Mouse (Mus musculus) stomach, embryonic 14.5 days (tissue): ENCODE data around the gene Tas2r104. TPM values are rescaled to one million over a fixed set of nuclear protein-coding genes. Genes with fewer than 3 reads are reported as not detected.

Experiments used
- ATAC-seq: fragments of 200-750 bp; cut with Nextera tagmentation; 2 replicates; pipeline ENCODE4 v1.8.0; 2017; ENCODE audit warnings: low read depth, moderate TSS enrichment; ENCODE audit not compliant: insufficient number of reproducible peaks, insufficient read depth, low FRiP score
- H3K27ac ChIP-seq: fragments of 300-500 bp; sonication (generic); 2 replicates; pipeline ENCODE4 v1.5.1; 2014; ENCODE audit warnings: mild to moderate bottlenecking, low read length, moderate library complexity, mixed read lengths
- H3K27me3 ChIP-seq: fragments of 300-500 bp; sonication (generic); 2 replicates; pipeline ENCODE4 v1.6.1; 2014; ENCODE audit warnings: low read length, control low read depth, mixed read lengths; ENCODE audit not compliant: control insufficient read depth, insufficient read depth
- H3K36me3 ChIP-seq: fragments of 300-500 bp; sonication (generic); 2 replicates; pipeline ENCODE4 v1.6.1; 2014; ENCODE audit warnings: mild to moderate bottlenecking, control low read depth, low read length, moderate library complexity, mixed read lengths; ENCODE audit not compliant: control insufficient read depth, insufficient read depth
- H3K4me1 ChIP-seq: fragments of 300-500 bp; sonication (generic); 2 replicates; pipeline ENCODE4 v1.6.1; 2014; ENCODE audit warnings: low read length, control low read depth, mixed read lengths; ENCODE audit not compliant: control insufficient read depth, insufficient read depth
- H3K4me2 ChIP-seq: fragments of 300-500 bp; sonication (generic); replicated peaks from 2 replicates; pipeline ENCODE4 v1.6.1; 2014; ENCODE audit warnings: low read depth, low read length, control low read depth
- H3K4me3 ChIP-seq: fragments of 300-500 bp; sonication (generic); 2 replicates; pipeline ENCODE4 v1.5.1; 2014; ENCODE audit warnings: low read depth, low read length, control low read depth
- H3K9ac ChIP-seq: fragments of 300-500 bp; sonication (generic); replicated peaks from 2 replicates; pipeline ENCODE4 v1.6.1; 2014; ENCODE audit warnings: low read depth, mild to moderate bottlenecking, control low read depth, low read length, moderate library complexity, mixed read lengths
- H3K9me3 ChIP-seq: fragments of 300-500 bp; sonication (generic); 2 replicates; pipeline ENCODE4 v1.6.1; 2016; ENCODE audit warnings: low read depth, low read length, control low read depth; ENCODE audit not compliant: control insufficient read depth
- WGBS: fragments of 180-500 bp; shearing (Covaris S2); extraction: QIAGEN DNeasy Blood & Tissue Kit; methylation state at CpG from one replicate; pipeline ENCODE4 v1.1.7; 2014; 5-methylcytosine and 5-hydroxymethylcytosine counted together
- polyA plus RNA-seq: library from polyadenylated mRNA; unstranded; fragments of >200 nt; fragmentation: Nextera tagmentation; extraction: Ambion mirVana; gene quantifications from 2 replicates; pipeline ENCODE4 v1.2.1, GENCODE M21; 2014

Tas2r104 gene
- not detected in 2 replicates for polyA plus RNA-seq

- no peak within 1 kb of the TSS for H3K9ac ChIP-seq
- no peak within 1 kb of the TSS for H3K4me2 ChIP-seq
- H3K4me3 ChIP-seq, result no peak within 1 kb of the TSS
- WGBS, result 80% methylated on average over 1 of the region's 1 CpGs
- H3K4me1 ChIP-seq, result no peaks in the 10 kb centered on the region
- no peaks in the 10 kb centered on the region for H3K27me3 ChIP-seq
- no peaks in the 10 kb centered on the region for H3K9me3 ChIP-seq
- no peak within 1 kb of the TSS for H3K27ac ChIP-seq
- no peak for ATAC-seq
- H3K36me3 ChIP-seq, result no peaks in the 10 kb centered on the region
Measured at GRCm38 (mm10) chr6:131685644-131686043, at the start of gene Tas2r104. Gene Tas2r104, minus strand, starts transcription at chr6:131685744.

- no peak for ATAC-seq
- WGBS, result 44% methylated on average over 7 of the region's 7 CpGs
- Histone ChIP-seq H3K36me3 (no peaks in the 10 kb centered on the region), H3K4me1 (no peaks in the 10 kb centered on the region), H3K4me2 (no peak overlapping the region), H3K4me3 (no peak overlapping the region), H3K9ac (no peak overlapping the region), H3K27ac (no peak overlapping the region), H3K9me3 (0 out of 2 replicates have a peak, but pooled peaks cover 3% of the 10 kb centered on the region), H3K27me3 (no peaks in the 10 kb centered on the region)
Measured at GRCm38 (mm10) chr6:131712803-131713202, 27.3 kb upstream of the Tas2r104 start.

DNA sequence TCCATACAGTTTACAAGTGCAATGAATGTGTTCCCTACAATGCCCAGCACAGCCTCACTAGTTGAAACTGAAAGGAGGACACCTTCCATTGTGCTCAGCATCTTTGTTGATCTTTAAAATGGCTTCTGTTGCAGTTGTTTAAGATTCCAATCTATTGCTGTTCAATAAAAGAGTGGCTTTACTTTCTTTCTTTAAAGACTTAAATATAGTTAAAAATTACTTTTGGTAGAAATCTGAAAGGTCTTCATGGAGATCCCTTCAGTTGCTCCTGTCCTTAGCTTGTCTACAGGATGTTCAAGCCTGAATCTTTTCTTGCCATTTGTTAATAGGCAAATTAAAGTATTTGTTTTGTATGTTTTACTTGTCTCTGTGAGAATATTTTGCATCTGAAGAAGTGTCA, 4.4 kb upstream of the Tas2r104 start, which contains the start of gene Tas2r114:
Gene Tas2r114 (minus strand): TSS at position 101 of the 400 bp plus-strand sequence.
- H3K27ac ChIP-seq, result no peak within 1 kb of the TSS
- H3K27me3 ChIP-seq, result no peaks in the 10 kb centered on the region
- no peak for ATAC-seq
- no peak within 1 kb of the TSS for H3K9ac ChIP-seq
- H3K4me2 ChIP-seq, result no peak within 1 kb of the TSS
- no peaks in the 10 kb centered on the region for H3K36me3 ChIP-seq
- no peak within 1 kb of the TSS for H3K4me3 ChIP-seq
- no peaks in the 10 kb centered on the region for H3K9me3 ChIP-seq
- no peaks in the 10 kb centered on the region for H3K4me1 ChIP-seq

DNA sequence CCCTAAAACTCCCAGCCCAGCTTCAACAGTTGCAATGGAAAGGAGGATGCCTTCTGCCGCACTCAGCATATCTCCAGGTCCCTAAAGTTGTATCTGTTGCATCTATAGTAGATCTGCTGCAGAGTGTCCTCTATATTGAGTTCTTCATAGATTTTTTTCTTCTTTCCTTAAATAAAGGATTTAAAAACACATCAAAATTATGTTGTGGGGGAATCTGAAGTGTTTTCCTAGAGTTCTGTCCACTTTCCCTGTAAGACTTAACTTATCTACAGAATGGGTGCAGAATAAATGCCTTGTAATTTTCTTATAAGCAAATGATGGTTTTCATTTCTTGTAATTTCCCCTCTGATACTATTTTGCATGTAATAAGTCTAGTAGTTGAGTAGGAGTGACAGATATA, 1.9 kb upstream of the Tas2r104 start, which contains the start of gene Tas2r105:
Gene Tas2r105 (minus strand): TSS at position 101 of the 400 bp plus-strand sequence.
- H3K4me1 ChIP-seq, result no peaks in the 10 kb centered on the region
- 76% methylated on average over 1 of the region's 1 CpGs for WGBS
- H3K27me3 ChIP-seq, result no peaks in the 10 kb centered on the region
- H3K9me3 ChIP-seq, result no peaks in the 10 kb centered on the region
- no peaks in the 10 kb centered on the region for H3K36me3 ChIP-seq
- H3K4me3 ChIP-seq, result no peak within 1 kb of the TSS
- ATAC-seq, result no peak
- H3K9ac ChIP-seq, result no peak within 1 kb of the TSS
- H3K4me2 ChIP-seq, result no peak within 1 kb of the TSS
- no peak within 1 kb of the TSS for H3K27ac ChIP-seq

DNA sequence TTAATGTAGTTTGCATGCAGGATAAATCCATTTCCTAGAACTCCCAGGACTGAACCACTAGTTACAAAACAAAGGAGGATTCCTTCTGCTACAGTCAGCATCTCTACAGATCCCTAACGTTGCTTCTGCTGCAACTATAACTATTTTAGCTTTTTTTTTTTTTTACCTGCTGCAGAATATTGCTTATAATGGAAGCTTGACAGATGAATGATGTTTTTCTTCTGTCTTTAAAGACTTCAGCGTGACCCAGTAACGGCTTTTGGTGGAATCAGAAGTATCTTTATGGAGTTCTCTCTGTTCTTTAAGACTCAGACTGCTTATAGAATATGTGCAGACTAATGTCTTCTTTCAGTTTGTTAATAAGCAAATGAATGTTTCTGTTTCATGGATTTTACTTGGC, 6.8 kb downstream of the Tas2r104 start, which contains the start of gene Tas2r106:
Gene Tas2r106 (minus strand): TSS at position 101 of the 400 bp plus-strand sequence.
- no peak for ATAC-seq
- no peaks in the 10 kb centered on the region for H3K27me3 ChIP-seq
- no peaks in the 10 kb centered on the region for H3K36me3 ChIP-seq
- no peaks in the 10 kb centered on the region for H3K9me3 ChIP-seq
- H3K4me1 ChIP-seq, result no peaks in the 10 kb centered on the region
- H3K4me3 ChIP-seq, result no peak within 1 kb of the TSS
- H3K27ac ChIP-seq, result no peak within 1 kb of the TSS
- no peak within 1 kb of the TSS for H3K4me2 ChIP-seq
- WGBS, result 70% methylated on average over 3 of the region's 3 CpGs
- H3K9ac ChIP-seq, result no peak within 1 kb of the TSS

GRCm38 (mm10) chr6:131660049-131660448, 25.5 kb downstream of the Tas2r104 start, which contains the start of gene Tas2r107:
Gene Tas2r107, minus strand, starts transcription at chr6:131660149.
- no peak for ATAC-seq
- H3K4me3 ChIP-seq, result no peak within 1 kb of the TSS

More at GRCm38 (mm10) chr6:131660049-131660448, 25.5 kb downstream of the Tas2r104 start, which contains the start of gene Tas2r107:
- Histone ChIP-seq H3K27me3 (no peaks in the 10 kb centered on the region), H3K9ac (no peak within 1 kb of the TSS), H3K4me1 (no peaks in the 10 kb centered on the region), H3K27ac (no peak within 1 kb of the TSS), H3K9me3 (no peaks in the 10 kb centered on the region), H3K36me3 (no peaks in the 10 kb centered on the region), H3K4me2 (no peak within 1 kb of the TSS)

Other genes with a start within 250 kb of the Tas2r104 start
- not detected in 2 replicates for gene 5430401F13Rik, start 199.3 kb downstream of the Tas2r104 start, polyA plus RNA-seq
- gene Gm6619, start 199.3 kb downstream of the Tas2r104 start, polyA plus RNA-seq, result not detected in 2 replicates
- gene Tas2r130, start 54.8 kb downstream of the Tas2r104 start, polyA plus RNA-seq, result not detected in 2 replicates
- gene Tas2r107, start 25.6 kb downstream of the Tas2r104 start, polyA plus RNA-seq, result not detected in 2 replicates
- not detected in 2 replicates for gene Tas2r106, start 6.9 kb downstream of the Tas2r104 start, polyA plus RNA-seq
- gene Tas2r105, start 1.8 kb upstream of the Tas2r104 start, polyA plus RNA-seq, result not detected in 2 replicates
- gene Tas2r114, start 4.3 kb upstream of the Tas2r104 start, polyA plus RNA-seq, result not detected in 2 replicates